Mouse (Mus musculus): ENCODE results near the gene 2210010C04Rik. TPM values are rescaled to one million over a fixed set of nuclear protein-coding genes. Genes with fewer than 3 reads are reported as not detected.
A peak's percentile ranks its signal among the peaks of the same experiment; 100 is the strongest.

Gene 2210010C04Rik
- not detected for polyA plus RNA-seq (2012; fragmentation: generic; extraction: Trizol)
- long read RNA-seq, experiment 1 = 0 reads
- long read RNA-seq, experiment 2 = 0 reads

DNA sequence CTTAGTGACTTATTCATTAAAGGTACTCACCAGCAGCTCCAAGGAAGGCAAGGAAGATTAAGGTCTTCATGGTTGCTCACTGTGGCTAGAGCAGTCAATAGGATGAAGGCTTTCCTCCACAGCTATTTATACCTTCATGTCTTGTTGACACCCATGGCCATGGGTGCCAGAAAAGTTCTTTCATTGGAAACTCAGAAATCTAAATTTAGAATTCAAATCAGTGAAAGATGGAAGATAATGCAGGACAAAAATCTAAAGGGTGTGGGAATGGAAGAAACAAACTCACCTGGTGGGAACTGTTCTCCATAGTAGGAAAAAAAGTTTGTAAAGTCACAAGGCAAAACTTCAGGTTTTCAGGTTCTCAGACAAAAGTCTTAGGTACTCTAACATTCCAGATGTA lies at the start of gene 2210010C04Rik:
Gene 2210010C04Rik, minus strand, starts transcription at position 101 of the 400 bp plus-strand sequence.
- Histone ChIP-seq H3ac (ENCODE audit: control insufficient read depth, insufficient read length, low read depth) (no peak within 1 kb of the TSS), H3K36me3 (ENCODE audit: control insufficient read depth, insufficient read depth) (no peaks in the 10 kb centered on the region), H3K79me2 (ENCODE audit: control insufficient read depth, insufficient read depth) (no peaks in the 10 kb centered on the region), H3K79me3 (ENCODE audit: low read depth) (no peaks in the 10 kb centered on the region), H3K27me3 (ENCODE audit: control insufficient read depth, insufficient read depth, insufficient read length) (no peaks in the 10 kb centered on the region), H3K4me3 (ENCODE audit: insufficient read depth, poor library complexity, severe bottlenecking) (no peak within 1 kb of the TSS)
- TF ChIP-seq USF1 (IDR thresholded peaks at IDR 0.05; ENCODE audit: low read depth) (no peak), MYOD1 (IDR thresholded peaks at IDR 0.05; ENCODE audit: control insufficient read depth, insufficient read length, low read depth) (no peak), MAX (IDR thresholded peaks at IDR 0.05) (no peak), MYOG (IDR thresholded peaks at IDR 0.05; ENCODE audit: control insufficient read depth, extremely low read depth, insufficient read length) (no peak), FOSL1 (IDR thresholded peaks at IDR 0.05; ENCODE audit: insufficient read depth, low read length, poor library complexity, severe bottlenecking) (no peak)

DNA sequence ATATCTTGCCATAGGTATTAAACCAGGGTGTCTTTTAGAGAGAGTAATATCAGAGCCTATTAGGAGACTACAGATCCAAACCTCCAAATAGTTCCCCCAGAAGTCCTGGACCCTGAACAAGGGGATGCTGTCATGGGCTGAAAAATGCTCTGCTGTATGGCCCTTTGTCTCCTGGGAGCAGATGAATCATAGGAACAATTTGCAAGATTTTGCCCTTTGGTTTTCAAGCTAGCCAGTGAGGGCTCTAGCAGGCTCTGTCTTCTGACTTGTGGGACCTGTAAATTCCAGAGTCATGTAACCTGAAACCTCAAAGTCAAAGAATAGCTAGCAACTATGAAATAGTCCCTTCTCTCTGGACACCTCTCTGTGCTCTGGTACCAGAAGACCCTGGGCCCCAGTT lies 44.8 kb upstream of the 2210010C04Rik start:
- Histone ChIP-seq H3K27me3 (ENCODE audit: control insufficient read depth, insufficient read depth, insufficient read length) (no peaks in the 10 kb centered on the region), H3K4me3 (ENCODE audit: insufficient read depth, poor library complexity, severe bottlenecking) (no peak overlapping the region), H3K79me3 (ENCODE audit: low read depth) (no peaks in the 10 kb centered on the region), H3ac (ENCODE audit: control insufficient read depth, insufficient read length, low read depth) (no peak overlapping the region), H3K36me3 (ENCODE audit: control insufficient read depth, insufficient read depth) (no peaks in the 10 kb centered on the region), H3K79me2 (ENCODE audit: control insufficient read depth, insufficient read depth) (no peaks in the 10 kb centered on the region)
- TF ChIP-seq FOSL1 (IDR thresholded peaks at IDR 0.05; ENCODE audit: insufficient read depth, low read length, poor library complexity, severe bottlenecking) = peak; percentile 40
- no peak for TF ChIP-seq USF1 (IDR thresholded peaks at IDR 0.05; ENCODE audit: low read depth)
- TF ChIP-seq CEBPB (IDR thresholded peaks at IDR 0.05; ENCODE audit: low read depth) = peak; percentile 14

DNA sequence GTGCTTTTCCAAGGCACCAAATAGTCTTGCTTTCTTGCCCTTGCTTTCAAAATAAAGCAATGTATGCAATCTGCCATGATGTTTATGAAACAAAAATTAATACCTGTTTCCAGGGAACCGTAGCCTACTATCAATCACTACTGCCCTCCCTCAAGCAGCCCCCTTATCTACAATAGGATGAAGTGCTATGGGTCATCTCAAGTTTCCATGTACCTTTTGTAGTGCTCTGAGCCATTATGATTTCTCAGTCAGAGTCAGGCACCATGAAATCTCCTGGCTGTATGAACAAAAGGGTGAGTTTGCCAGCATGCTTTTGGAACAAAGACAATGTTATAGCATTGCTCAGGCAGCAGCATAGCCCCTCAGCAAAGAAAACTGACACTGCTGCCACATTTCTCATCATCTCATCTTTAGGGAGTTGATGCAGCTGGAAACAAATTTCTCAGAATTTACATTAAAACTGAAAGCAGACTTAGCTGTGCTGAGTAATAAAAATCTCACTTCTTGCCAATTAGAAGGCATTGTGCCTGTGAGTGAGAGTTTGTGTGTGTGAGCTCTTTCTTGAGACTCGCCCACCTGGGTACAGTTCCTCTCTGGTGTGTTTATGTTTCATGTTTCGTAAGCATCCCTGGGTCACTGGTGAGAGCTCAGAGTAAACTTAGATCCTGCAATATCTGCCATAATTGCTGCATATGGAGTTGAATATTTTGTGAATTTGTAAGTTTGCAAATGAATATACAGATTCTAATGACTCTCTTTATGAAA lies 43.4 kb upstream of the 2210010C04Rik start:
- no peak for TF ChIP-seq FOSL1 (IDR thresholded peaks at IDR 0.05; ENCODE audit: insufficient read depth, low read length, poor library complexity, severe bottlenecking)
- TF ChIP-seq CEBPB (IDR thresholded peaks at IDR 0.05; ENCODE audit: low read depth) = no peak
- no peak for TF ChIP-seq MAX (IDR thresholded peaks at IDR 0.05)
- TF ChIP-seq MYOD1 (IDR thresholded peaks at IDR 0.05; ENCODE audit: control insufficient read depth, insufficient read length, low read depth) = no peak
- TF ChIP-seq USF1 (IDR thresholded peaks at IDR 0.05; ENCODE audit: low read depth) = no peak
- TF ChIP-seq CTCF (IDR thresholded peaks at IDR 0.05; ENCODE audit: control insufficient read depth, insufficient read depth, insufficient read length) = no peak
- no peak for TF ChIP-seq MYOG (IDR thresholded peaks at IDR 0.05; ENCODE audit: control insufficient read depth, extremely low read depth, insufficient read length)
- H3K36me3 ChIP-seq (ENCODE audit: control insufficient read depth, insufficient read depth) = no peaks in the 10 kb centered on the region
- H3ac ChIP-seq (ENCODE audit: control insufficient read depth, insufficient read length, low read depth) = no peak overlapping the region
- H3K79me3 ChIP-seq (ENCODE audit: low read depth) = no peaks in the 10 kb centered on the region
- H3K79me2 ChIP-seq (ENCODE audit: control insufficient read depth, insufficient read depth) = no peaks in the 10 kb centered on the region
- no peak overlapping the region for H3K4me3 ChIP-seq (ENCODE audit: insufficient read depth, poor library complexity, severe bottlenecking)
- H3K27me3 ChIP-seq (ENCODE audit: control insufficient read depth, insufficient read depth, insufficient read length) = no peaks in the 10 kb centered on the region

DNA sequence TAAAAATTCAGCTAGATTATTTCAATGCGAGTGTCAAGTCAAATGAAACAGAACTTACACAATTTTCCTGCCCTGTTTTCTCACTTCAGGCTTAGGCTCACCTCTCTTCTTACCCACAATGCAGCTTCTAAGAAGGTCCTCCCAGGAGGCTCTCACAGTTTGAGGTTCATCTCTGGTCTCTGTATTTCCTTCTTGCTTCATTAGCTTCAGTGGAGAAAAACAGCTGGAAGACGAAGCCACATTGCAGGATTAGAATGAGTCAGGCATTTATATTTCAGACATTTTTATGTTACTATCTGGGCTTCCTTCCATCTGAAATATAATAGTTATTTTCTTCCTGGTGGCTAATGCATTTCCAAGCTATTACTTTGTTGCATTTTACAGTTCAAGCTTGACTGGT lies 40.4 kb upstream of the 2210010C04Rik start:
- Histone ChIP-seq H3ac (ENCODE audit: control insufficient read depth, insufficient read length, low read depth) (no peak overlapping the region), H3K79me2 (ENCODE audit: control insufficient read depth, insufficient read depth) (no peaks in the 10 kb centered on the region), H3K36me3 (ENCODE audit: control insufficient read depth, insufficient read depth) (no peaks in the 10 kb centered on the region), H3K4me3 (ENCODE audit: insufficient read depth, poor library complexity, severe bottlenecking) (no peak overlapping the region), H3K27me3 (ENCODE audit: control insufficient read depth, insufficient read depth, insufficient read length) (no peaks in the 10 kb centered on the region), H3K79me3 (ENCODE audit: low read depth) (no peaks in the 10 kb centered on the region)
- TF ChIP-seq USF1 (IDR thresholded peaks at IDR 0.05; ENCODE audit: low read depth) (no peak), MYOD1 (IDR thresholded peaks at IDR 0.05; ENCODE audit: control insufficient read depth, insufficient read length, low read depth) (peak; percentile 47), CEBPB (IDR thresholded peaks at IDR 0.05; ENCODE audit: low read depth) (peak; percentile 68)

DNA sequence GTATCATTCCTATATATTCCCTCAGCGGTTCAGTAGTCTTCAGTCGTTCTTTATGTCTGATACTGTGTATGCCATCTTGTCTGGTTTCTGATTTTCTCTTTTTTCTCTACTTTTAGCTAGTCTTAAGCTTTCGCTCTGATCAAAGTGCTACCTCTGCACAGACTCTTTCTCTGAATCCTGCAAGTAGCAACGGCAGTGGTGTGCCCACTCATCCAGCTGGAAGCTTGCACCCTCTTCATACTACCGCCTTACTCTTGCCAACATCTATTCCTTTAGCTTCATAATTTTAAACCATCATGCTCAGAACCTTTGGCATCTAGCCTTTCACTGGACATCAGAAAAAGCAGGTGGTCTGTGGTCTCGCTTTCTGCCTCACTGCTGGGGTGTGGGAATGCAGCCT lies 28.0 kb upstream of the 2210010C04Rik start:
- Histone ChIP-seq H3K4me3 (ENCODE audit: insufficient read depth, poor library complexity, severe bottlenecking) (no peak overlapping the region), H3K79me2 (ENCODE audit: control insufficient read depth, insufficient read depth) (no peaks in the 10 kb centered on the region), H3ac (ENCODE audit: control insufficient read depth, insufficient read length, low read depth) (no peak overlapping the region), H3K79me3 (ENCODE audit: low read depth) (no peaks in the 10 kb centered on the region), H3K27me3 (ENCODE audit: control insufficient read depth, insufficient read depth, insufficient read length) (no peaks in the 10 kb centered on the region), H3K36me3 (ENCODE audit: control insufficient read depth, insufficient read depth) (no peaks in the 10 kb centered on the region)
- no peak for TF ChIP-seq CTCF (IDR thresholded peaks at IDR 0.05; ENCODE audit: control insufficient read depth, insufficient read depth, insufficient read length)
- TF ChIP-seq CEBPB (IDR thresholded peaks at IDR 0.05; ENCODE audit: low read depth) = no peak
- TF ChIP-seq FOSL1 (IDR thresholded peaks at IDR 0.05; ENCODE audit: insufficient read depth, low read length, poor library complexity, severe bottlenecking) = no peak
- no peak for TF ChIP-seq USF1 (IDR thresholded peaks at IDR 0.05; ENCODE audit: low read depth)
- no peak for TF ChIP-seq MYOD1 (IDR thresholded peaks at IDR 0.05; ENCODE audit: control insufficient read depth, insufficient read length, low read depth)
- TF ChIP-seq MAX (IDR thresholded peaks at IDR 0.05) = no peak
- no peak for TF ChIP-seq MYOG (IDR thresholded peaks at IDR 0.05; ENCODE audit: control insufficient read depth, extremely low read depth, insufficient read length)

DNA sequence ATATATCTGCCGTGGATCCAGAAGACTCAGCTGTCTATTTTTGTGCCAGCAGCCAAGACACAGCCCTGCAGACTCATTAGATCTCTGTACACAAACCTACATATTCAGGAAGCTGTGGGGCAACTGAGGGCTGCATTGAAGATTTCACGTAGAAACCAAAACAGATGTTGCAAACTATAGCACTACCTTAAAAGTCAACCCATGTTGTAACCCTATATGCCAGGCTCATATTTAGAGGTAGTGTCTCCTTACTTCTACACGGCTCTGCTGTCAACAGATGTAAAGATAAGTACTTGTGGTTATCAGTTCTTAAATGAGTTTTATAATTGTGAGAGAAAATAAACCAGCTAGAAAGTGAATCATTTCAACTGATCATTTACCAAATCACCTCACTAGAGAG lies 27.4 kb upstream of the 2210010C04Rik start:
- Histone ChIP-seq H3K79me2 (ENCODE audit: control insufficient read depth, insufficient read depth) (no peaks in the 10 kb centered on the region), H3K36me3 (ENCODE audit: control insufficient read depth, insufficient read depth) (no peaks in the 10 kb centered on the region), H3K27me3 (ENCODE audit: control insufficient read depth, insufficient read depth, insufficient read length) (no peaks in the 10 kb centered on the region), H3ac (ENCODE audit: control insufficient read depth, insufficient read length, low read depth) (no peak overlapping the region), H3K79me3 (ENCODE audit: low read depth) (no peaks in the 10 kb centered on the region), H3K4me3 (ENCODE audit: insufficient read depth, poor library complexity, severe bottlenecking) (no peak overlapping the region)
- TF ChIP-seq FOSL1 (IDR thresholded peaks at IDR 0.05; ENCODE audit: insufficient read depth, low read length, poor library complexity, severe bottlenecking) (no peak), MYOG (IDR thresholded peaks at IDR 0.05; ENCODE audit: control insufficient read depth, extremely low read depth, insufficient read length) (no peak), MYOD1 (IDR thresholded peaks at IDR 0.05; ENCODE audit: control insufficient read depth, insufficient read length, low read depth) (no peak), CTCF (IDR thresholded peaks at IDR 0.05; ENCODE audit: control insufficient read depth, insufficient read depth, insufficient read length) (no peak), USF1 (IDR thresholded peaks at IDR 0.05; ENCODE audit: low read depth) (no peak), MAX (IDR thresholded peaks at IDR 0.05) (no peak), CEBPB (IDR thresholded peaks at IDR 0.05; ENCODE audit: low read depth) (no peak)
